Mouse (Mus musculus): ENCODE results near the gene Prdm9. TPM values are rescaled to one million over a fixed set of nuclear protein-coding genes. Genes with fewer than 3 reads are reported as not detected.

The Prdm9 gene
- 0.01 TPM in 1 of 2 replicates, not detected in the other for polyA plus RNA-seq (2012)

DNA sequence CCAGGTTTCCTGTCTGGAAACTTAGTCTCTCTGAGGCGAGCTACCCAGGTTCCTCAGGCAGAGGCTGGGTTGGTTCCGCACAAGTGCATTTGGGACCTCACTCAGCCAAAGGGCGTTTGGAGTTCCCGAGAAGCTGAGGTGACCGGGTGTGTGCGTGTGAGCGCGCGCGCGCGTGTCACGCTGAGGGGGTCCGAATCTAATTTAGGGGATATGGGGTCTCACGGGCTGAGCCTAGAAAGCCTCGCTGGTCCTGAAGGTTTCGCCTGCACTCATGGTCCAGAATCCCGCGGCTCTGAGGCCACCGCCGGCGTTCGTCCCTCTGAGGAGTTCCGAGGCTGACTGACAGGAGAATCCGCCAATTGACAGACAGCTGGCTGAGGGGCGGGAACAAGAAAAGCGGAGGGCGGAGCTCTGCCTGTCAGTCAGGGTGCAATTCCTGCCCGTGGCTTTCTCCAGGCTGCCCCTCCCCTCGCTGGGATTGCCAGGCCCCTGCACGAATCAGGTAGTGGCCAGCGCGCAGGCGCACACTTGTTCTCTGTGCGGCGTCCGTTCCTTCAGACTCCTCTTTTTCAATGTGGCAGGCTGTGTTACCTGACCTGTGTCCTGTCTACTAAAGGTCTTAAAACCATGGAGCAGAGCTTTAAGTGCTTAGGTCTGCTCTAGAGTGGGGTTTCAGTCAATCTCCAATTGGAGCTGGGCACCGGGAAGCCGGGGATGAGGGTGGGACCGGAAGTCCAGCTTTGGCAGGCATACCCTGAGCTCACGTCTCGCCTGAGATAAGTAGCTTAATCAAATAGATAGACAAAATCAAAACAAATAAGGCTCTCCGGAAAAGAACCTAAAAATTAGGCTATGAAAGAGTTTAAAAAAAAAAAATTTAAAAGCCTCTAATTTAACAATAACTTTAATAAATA lies at the start of gene Prdm9:
Prdm9 (minus strand) TSS at position 341 of the 914 bp plus-strand sequence.
- TF ChIP-seq GATA1 (IDR thresholded peaks at IDR 0.05; ENCODE audit: low read length) (no peak), TAL1 (IDR thresholded peaks at IDR 0.05; ENCODE audit: low read length) (no peak)
- Histone ChIP-seq H3K27me3 (ENCODE audit: control insufficient read depth) (peaks cover 8% of the 10 kb centered on the region), H3K9me3 (ENCODE audit: control insufficient read depth, low read length) (no peaks in the 10 kb centered on the region), H3K4me3 (replicated peaks) (peak within 1 kb of the TSS; percentile 75), H3K36me3 (ENCODE audit: control insufficient read depth) (no peaks in the 10 kb centered on the region), H3K4me1 (ENCODE audit: control insufficient read depth) (peaks cover 12% of the 10 kb centered on the region)

DNA sequence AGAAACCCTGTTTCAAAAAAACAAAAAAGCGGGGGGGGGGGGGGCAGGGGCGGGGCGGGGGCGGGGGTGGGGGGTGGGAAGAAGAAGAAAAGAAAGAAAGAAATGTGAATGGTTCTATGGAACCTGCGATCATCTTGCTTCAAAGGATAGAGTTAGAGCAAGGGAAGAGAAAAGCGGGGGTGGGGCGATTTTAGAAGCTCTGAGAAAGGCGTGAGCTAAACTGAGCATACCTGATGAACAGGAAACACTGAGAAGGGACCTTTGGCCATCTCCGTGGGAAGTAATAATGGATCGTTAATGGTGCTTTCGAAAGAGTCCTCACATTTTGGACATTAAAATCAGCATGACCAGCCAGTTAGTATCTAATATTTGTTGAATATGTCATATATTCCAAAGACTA lies 35.3 kb upstream of the Prdm9 start:
- H3K4me1 ChIP-seq (ENCODE audit: control insufficient read depth) = no peaks in the 10 kb centered on the region
- H3K4me3 ChIP-seq (replicated peaks) = no peak overlapping the region
- no peaks in the 10 kb centered on the region for H3K36me3 ChIP-seq (ENCODE audit: control insufficient read depth)
- TF ChIP-seq TAL1 (IDR thresholded peaks at IDR 0.05; ENCODE audit: low read length) (no peak), GATA1 (IDR thresholded peaks at IDR 0.05; ENCODE audit: low read length) (no peak)
- H3K27me3 ChIP-seq (ENCODE audit: control insufficient read depth) = no peaks in the 10 kb centered on the region
- H3K9me3 ChIP-seq (ENCODE audit: control insufficient read depth, low read length) = no peaks in the 10 kb centered on the region

DNA sequence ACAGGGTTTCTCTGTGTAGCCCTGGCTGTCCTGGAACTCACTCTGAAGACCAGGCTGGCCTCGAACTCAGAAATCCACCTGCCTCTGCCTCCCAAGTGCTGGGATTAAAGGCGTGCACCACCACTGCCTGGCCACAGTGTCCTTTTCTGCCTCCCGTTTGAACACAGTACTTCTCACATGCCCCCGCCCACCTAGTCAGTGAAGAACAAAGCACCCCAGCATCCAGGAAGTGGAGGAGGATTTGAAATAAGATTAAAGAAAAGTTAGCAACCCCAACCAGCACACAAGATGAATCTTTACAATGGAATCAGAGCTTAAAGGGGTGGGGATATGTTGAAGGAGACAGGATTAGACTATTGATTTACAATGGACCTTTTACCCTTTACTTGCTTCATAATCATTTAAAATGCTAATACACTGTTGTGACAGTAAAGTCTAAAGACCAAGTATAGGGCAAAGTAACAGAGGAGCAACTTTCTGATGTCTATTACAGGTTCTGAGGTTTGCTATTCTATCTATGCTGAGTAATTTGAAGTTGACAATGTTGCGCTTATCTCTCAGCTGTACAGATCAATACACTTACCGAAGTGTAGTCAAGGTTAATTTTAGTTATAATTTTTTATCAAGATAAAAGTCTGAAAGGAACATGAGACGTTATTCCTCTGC lies 27.2 kb upstream of the Prdm9 start:
- no peaks in the 10 kb centered on the region for H3K36me3 ChIP-seq (ENCODE audit: control insufficient read depth)
- TF ChIP-seq GATA1 (IDR thresholded peaks at IDR 0.05; ENCODE audit: low read length) (no peak), TAL1 (IDR thresholded peaks at IDR 0.05; ENCODE audit: low read length) (no peak)
- H3K4me3 ChIP-seq (replicated peaks) = no peak overlapping the region
- H3K9me3 ChIP-seq (ENCODE audit: control insufficient read depth, low read length) = no peaks in the 10 kb centered on the region
- no peaks in the 10 kb centered on the region for H3K4me1 ChIP-seq (ENCODE audit: control insufficient read depth)
- H3K27me3 ChIP-seq (ENCODE audit: control insufficient read depth) = no peaks in the 10 kb centered on the region

DNA sequence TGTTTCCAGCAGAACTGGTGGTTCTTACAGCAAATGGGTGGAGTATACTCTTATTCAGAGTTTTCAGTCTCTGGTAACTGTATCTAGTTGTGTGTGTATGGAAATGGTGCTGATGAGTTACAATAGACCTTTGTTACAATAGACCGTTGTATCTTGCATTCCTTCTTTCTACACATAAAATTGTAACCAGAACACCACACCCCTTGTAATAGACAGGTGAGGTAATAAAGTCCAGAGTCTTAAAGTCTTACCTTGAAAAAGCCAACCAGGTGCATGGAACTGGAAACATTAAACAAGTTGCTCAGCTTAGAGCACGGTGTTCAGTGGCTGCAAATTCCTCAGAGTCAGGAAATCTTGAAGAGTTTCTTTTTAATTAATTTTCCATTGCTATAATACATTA lies 24.0 kb upstream of the Prdm9 start:
- no peaks in the 10 kb centered on the region for H3K9me3 ChIP-seq (ENCODE audit: control insufficient read depth, low read length)
- H3K4me1 ChIP-seq (ENCODE audit: control insufficient read depth) = no peaks in the 10 kb centered on the region
- no peaks in the 10 kb centered on the region for H3K27me3 ChIP-seq (ENCODE audit: control insufficient read depth)
- no peak overlapping the region for H3K4me3 ChIP-seq (replicated peaks)
- H3K36me3 ChIP-seq (ENCODE audit: control insufficient read depth) = no peaks in the 10 kb centered on the region
- TF ChIP-seq TAL1 (IDR thresholded peaks at IDR 0.05; ENCODE audit: low read length) (no peak), GATA1 (IDR thresholded peaks at IDR 0.05; ENCODE audit: low read length) (no peak)

DNA sequence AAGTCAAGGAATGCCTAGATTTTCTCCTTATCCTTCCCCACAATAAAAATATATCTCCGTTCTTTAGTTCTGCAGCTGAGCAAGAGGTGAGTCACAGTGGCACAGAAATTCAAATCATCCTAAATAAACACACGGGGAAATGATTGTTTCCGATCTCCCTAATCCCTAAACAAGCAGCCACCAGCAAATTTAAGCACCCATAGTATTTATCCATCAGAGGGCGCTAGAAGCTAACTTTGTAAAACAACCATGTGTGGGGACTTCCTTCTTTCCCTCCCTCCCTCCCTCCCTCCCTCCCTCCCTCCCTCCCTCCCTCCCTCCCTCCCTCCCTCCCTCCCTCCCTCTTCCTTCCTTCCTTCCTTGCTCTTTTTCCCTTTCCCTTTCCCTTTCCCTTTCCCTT lies 21.5 kb upstream of the Prdm9 start:
- H3K9me3 ChIP-seq (ENCODE audit: control insufficient read depth, low read length) = no peaks in the 10 kb centered on the region
- H3K36me3 ChIP-seq (ENCODE audit: control insufficient read depth) = no peaks in the 10 kb centered on the region
- no peaks in the 10 kb centered on the region for H3K27me3 ChIP-seq (ENCODE audit: control insufficient read depth)
- TF ChIP-seq TAL1 (IDR thresholded peaks at IDR 0.05; ENCODE audit: low read length) = no peak
- no peak for TF ChIP-seq GATA1 (IDR thresholded peaks at IDR 0.05; ENCODE audit: low read length)
- no peak overlapping the region for H3K4me3 ChIP-seq (replicated peaks)
- H3K4me1 ChIP-seq (ENCODE audit: control insufficient read depth) = no peaks in the 10 kb centered on the region

DNA sequence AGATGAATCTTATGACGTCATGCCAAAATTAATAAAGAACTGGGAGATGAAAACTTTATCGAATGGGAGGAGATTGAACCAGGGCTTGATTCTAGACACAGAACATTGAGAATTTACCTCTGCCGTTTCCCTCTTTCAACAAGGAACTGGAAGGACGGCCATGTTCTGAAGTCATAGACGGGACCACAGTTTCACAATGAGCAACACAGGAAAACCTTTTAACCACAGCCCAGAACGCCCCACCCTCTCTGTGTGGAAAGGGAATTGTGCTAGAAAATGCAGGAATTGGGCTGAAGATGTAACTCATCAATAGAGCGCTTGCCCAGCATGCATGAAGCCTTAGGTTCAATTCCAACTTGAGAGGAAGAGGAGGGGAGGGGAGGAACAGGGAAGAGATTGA lies 18.9 kb upstream of the Prdm9 start:
- Histone ChIP-seq H3K4me1 (ENCODE audit: control insufficient read depth) (no peaks in the 10 kb centered on the region), H3K9me3 (ENCODE audit: control insufficient read depth, low read length) (no peaks in the 10 kb centered on the region), H3K4me3 (replicated peaks) (no peak overlapping the region), H3K27me3 (ENCODE audit: control insufficient read depth) (peaks cover 8% of the 10 kb centered on the region), H3K36me3 (ENCODE audit: control insufficient read depth) (no peaks in the 10 kb centered on the region)
- TF ChIP-seq GATA1 (IDR thresholded peaks at IDR 0.05; ENCODE audit: low read length) = no peak
- TF ChIP-seq TAL1 (IDR thresholded peaks at IDR 0.05; ENCODE audit: low read length) = no peak

DNA sequence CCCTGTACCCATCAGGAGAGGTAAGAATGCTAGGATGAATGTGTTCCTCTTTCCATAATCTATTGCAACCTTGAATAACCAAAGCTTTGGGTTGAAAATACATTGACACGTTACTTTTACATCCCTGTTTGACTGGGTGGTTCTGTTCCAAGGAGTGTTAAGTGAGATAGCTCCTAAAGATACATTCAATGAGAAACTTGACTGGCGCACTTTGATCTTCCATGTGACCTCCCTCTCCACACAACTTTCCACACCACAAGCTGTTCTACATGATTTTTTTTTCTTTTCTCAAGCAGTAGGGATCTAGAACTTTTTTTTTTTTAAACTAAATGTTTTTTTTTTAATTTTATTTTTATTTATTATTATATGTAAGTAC lies 15.9 kb upstream of the Prdm9 start:
- no peaks in the 10 kb centered on the region for H3K9me3 ChIP-seq (ENCODE audit: control insufficient read depth, low read length)
- TF ChIP-seq TAL1 (IDR thresholded peaks at IDR 0.05; ENCODE audit: low read length) (no peak), GATA1 (IDR thresholded peaks at IDR 0.05; ENCODE audit: low read length) (no peak)
- no peak overlapping the region for H3K4me3 ChIP-seq (replicated peaks)
- peaks cover 36% of the 10 kb centered on the region for H3K27me3 ChIP-seq (ENCODE audit: control insufficient read depth)
- H3K36me3 ChIP-seq (ENCODE audit: control insufficient read depth) = no peaks in the 10 kb centered on the region
- H3K4me1 ChIP-seq (ENCODE audit: control insufficient read depth) = no peaks in the 10 kb centered on the region

DNA sequence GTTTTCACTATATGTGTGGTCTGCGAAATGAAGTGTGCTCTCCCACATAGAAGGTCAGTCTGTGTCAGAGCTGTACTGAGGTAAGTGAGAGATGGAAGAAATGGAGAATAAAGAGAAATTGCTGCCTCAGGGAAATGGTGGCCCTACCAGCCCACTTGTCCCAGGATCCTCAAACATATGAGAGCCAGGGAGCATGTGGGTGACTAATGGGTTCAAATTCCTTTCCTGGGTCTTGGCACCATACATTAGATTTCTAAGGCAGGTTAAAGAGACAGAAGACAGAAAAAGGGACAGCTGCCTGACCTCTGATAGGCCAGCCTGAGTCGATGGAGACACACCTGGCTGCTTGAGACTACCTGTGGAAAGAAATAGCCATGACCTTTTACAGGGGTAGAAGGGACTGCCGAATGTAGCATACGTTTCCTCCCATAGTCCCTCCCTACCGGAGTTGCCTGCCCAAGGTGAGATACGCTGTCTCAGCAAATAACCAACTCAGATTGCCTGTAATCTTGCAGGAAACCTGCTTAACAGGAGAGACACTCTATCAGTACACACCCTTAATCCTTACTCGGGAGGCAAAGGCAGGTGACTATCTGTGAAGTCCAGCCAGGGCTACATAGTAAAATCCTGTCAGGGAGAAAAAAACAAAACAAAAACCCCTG lies 15.4 kb upstream of the Prdm9 start:
- no peak overlapping the region for H3K4me3 ChIP-seq (replicated peaks)
- no peaks in the 10 kb centered on the region for H3K4me1 ChIP-seq (ENCODE audit: control insufficient read depth)
- H3K27me3 ChIP-seq (ENCODE audit: control insufficient read depth) = peaks cover 37% of the 10 kb centered on the region
- H3K9me3 ChIP-seq (ENCODE audit: control insufficient read depth, low read length) = no peaks in the 10 kb centered on the region
- no peaks in the 10 kb centered on the region for H3K36me3 ChIP-seq (ENCODE audit: control insufficient read depth)
- TF ChIP-seq TAL1 (IDR thresholded peaks at IDR 0.05; ENCODE audit: low read length) (no peak), GATA1 (IDR thresholded peaks at IDR 0.05; ENCODE audit: low read length) (no peak)

DNA sequence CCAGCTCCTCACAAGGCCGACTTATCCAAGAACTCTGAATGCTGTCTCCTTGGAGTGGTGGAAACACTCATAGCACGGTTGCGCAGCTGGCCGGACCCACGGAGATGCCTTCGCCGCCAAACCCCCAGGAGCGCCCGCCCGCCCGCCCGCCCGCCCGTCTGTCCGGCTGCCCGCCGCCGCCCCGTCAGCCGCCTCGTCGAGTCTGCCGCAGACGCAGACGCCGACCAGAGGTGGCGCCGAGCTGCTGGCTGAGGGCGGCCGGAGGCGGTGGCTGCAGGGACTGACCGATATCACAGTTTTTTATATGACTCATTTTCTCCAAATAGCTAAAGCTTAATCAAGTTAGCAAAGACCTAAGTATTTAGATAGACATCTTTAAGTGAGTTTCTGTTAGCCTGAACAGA lies 13.1 kb upstream of the Prdm9 start:
- Histone ChIP-seq H3K4me3 (replicated peaks) (no peak overlapping the region), H3K4me1 (ENCODE audit: control insufficient read depth) (no peaks in the 10 kb centered on the region), H3K9me3 (ENCODE audit: control insufficient read depth, low read length) (no peaks in the 10 kb centered on the region), H3K36me3 (ENCODE audit: control insufficient read depth) (no peaks in the 10 kb centered on the region), H3K27me3 (ENCODE audit: control insufficient read depth) (peaks cover 37% of the 10 kb centered on the region)
- TF ChIP-seq TAL1 (IDR thresholded peaks at IDR 0.05; ENCODE audit: low read length) = no peak
- no peak for TF ChIP-seq GATA1 (IDR thresholded peaks at IDR 0.05; ENCODE audit: low read length)

Data from erythroblast, embryonic 14.5 days (primary cell).